Mouse (Mus musculus): ENCODE results near the gene Fam210b.

The Fam210b gene

DNA sequence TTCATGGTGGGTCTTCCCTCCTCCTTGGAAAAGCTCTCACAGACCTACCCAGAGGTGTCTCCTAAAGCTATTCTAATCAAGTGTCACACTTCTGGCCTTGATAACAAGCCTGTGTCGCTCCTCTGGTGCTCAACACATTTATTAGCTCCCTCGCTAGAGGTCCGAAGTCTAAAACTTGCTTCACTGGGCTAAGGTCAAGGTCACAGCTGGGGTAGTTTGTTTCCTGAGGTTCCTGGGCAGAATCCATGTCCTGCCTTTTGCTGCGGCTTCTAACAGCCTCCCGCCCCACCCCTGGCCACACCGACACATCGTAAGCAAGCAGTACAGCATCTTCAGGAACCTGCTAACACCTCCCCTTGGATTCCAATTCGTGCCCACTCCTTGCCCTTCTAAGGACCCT lies 5.4 kb downstream of the Fam210b start:
- no peak for DNase-seq (ENCODE audit: low read depth)

DNA sequence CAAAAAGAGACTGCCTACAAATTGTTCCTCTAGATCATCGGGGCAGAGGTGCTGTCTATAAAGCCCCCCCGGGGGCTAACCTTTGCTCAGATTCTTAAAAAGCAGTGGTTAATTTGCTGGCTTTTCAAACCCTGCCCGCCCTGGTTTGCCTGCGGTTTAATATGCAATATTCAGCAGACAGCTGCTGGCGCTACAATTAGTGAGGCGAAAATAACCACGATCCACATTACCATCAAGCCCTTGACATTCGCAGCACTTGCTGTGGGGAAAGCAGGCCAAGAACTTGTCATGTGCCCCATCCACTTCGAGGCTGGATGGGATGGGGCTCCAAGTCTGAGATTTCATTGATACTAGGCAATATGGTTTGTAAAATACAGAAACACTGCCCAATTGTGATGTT lies 7.9 kb downstream of the Fam210b start:
- no peak for DNase-seq (ENCODE audit: low read depth)

DNA sequence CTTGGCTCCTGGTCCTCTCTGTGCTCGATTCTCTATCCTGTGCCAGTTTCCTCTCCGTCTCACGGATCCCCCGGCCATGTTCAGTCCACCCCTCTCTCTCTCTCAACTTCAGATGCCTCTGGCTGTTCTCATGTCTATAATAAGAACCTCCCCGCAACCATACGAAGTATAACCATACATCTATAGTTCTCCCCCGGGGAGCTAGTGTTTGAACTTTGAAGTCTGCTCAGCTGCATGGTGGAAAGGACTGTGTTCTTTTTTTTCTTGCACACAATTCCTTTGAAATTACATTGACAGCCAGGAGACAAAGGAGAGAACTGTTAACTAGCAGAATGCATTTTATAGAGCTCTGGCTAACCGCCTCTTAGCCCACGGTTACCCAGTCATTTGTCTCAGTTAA lies 9.4 kb downstream of the Fam210b start:
- no peak for DNase-seq (ENCODE audit: low read depth)

DNA sequence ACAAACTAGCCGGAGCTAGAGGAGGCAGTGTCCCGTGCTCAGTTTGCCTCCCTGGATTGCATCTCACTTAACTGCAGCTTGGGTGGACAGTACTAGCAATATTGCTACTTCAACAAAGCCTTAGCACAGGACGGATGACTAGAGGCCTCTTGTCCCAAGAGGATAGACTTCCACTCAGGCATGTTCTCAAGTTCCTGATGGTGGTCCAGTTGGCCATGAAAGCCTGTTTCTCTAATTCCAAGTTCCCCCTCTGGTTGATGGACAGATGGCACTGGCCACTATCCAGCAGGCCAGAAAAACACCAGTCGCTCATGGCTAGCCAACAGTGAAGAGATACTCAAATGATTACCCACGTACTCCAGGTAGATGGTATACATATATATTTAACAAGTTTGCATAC lies 10.5 kb downstream of the Fam210b start:
- no peak for DNase-seq (ENCODE audit: low read depth)

DNA sequence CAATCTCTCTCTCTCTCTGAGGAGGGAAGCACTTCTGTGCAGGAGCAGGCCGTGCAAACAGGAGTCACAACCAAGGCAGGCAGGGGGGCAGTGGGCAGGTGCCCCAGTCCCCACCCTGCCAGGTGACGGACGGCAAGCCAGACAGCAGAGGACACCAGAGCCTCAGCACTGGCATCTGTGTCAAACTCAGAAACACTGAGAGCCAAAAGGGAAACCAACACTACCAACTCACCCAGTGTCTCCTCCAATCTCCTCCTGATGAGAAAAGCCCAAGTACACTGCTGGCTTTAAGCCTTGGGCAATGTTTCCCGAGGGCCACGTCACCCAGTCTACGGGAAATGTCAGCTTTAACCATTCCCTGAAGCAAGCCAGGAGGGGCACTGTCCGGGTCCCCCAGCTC lies 17.8 kb downstream of the Fam210b start:
- no peak for DNase-seq (ENCODE audit: low read depth)

DNA sequence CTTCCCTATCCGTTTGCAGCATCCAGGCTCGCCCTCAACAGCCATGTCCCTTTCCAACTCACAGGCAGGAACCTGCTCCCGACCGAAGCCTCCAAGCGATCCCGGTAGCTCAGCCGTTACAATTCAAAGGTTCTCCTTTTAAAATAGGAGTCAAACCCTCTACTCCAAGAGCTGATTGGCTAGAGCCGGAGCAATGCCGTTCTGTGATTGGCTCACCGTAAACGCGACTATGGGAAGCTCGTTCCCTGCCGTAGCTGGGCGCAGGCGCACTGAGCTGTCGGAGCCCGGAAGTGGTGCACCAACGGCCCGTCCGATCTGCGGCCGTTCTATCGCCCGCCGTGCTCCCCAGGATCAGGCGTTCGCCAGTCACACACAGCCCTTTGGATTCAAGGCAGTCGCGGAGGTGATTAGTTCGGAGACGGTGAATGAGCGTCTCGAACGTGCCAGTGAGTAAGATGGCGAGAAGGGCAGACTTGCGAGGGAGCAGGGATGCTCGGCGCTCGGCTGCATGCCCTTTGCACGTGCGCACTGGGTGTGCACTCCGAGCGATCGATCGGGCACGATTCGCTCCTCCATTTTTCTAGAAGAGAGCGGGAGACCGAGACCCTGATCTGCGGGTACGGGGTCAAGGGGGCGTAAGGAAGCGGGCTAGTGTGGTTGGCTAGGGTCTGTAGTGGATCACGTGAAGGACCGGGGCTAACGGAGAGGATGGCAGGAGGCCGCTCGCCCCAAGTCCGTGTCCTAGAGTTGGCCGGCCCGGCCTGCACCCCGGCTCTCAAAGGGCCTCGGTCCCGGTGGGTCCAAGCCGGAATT lies 25.3 kb downstream of the Fam210b start, which contains the start of the genes Aurka and Cstf1:
Aurka (minus strand) TSS at position 125 of the 813 bp plus-strand sequence.
Cstf1 (plus strand) TSS at position 271 of the 813 bp plus-strand sequence.
- peak; percentile 98 for DNase-seq (ENCODE audit: low read depth)

DNA sequence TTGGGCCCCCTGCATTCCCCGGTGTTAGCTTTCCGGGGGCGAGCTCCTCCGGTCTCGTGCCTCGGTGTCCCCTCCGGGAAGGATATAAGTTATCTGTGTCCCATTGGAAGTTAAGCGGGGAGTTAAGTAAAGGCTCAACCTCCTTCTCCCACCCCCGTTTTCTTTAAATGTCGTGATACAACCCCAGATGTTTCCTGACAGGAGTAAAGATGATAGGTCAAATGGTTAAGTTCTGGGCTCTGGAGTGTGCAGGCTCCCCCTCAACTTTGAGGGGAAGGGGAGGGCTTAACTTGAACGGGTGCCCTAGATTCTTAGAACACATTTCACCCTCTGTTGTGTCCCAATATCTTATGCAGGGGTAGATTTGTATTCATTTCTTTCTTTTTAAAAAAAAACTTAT lies 25.9 kb downstream of the Fam210b start:
- peak; percentile 41 for DNase-seq (ENCODE audit: low read depth)

DNA sequence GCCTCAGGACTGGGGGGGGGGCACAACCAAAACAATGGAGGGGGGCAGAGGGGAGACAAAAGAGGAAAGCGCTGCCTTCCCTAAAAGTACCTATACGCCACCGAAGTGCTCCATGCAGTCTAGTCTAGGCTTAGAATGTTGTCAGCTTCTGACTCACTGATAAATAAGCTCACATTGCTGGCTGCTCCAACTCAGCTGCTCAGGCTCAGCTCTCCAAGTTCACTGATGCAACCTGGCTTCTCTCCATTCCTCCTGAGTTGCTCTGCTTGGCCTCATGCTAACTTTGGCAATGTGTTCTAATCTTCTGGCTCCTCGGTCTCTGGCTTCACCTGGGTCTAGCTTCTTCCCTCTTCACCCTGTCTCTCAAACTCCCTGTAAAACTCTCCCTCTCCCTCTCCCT lies 31.2 kb downstream of the Fam210b start:
- DNase-seq (ENCODE audit: low read depth), result no peak

DNA sequence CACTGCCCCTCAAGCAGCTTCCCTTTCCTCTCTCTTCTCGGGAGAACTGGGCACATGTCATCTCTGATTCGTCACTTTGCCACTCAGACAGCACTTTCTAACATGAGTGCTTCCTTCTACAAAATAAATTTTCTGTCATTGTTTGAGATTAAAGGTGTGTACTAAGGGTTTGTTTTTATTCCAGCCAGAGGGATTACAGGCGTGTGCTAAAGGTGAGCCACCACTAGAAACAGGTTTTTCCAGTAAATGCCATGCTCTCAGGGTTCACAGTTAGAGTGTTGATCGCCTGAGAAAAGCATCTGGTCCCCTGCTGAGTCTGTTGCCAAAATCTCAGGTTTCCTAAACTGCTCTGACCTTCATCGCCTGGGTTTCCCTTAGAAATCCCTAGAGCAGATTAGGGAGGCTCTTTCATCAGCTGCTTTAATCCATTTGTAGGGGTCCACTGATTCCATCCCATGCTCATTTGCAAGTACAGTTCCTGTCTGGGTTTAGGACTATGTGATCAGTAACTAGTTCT lies 31.7 kb downstream of the Fam210b start:
- DNase-seq (ENCODE audit: low read depth), result no peak

DNA sequence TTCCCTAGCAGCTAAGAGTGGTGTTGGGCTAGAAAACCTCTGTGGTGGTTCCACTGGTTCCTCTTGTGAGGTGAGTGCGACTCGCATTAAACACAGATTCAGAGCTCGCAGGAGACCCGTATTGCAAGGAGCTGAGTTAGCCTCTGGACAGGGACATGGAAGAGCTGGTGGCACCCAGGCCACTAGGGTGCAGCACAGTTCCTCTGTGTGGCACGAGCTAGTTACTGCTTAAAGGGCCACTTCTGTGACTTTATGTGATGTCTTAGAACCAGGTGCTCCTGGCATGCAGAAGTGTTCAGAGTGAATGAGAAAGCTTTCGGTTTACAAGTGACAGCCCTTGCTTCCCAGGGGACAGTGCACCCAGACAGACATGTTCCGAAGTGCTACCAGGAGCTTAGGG lies 33.0 kb downstream of the Fam210b start:
- peak; percentile 69 for DNase-seq (ENCODE audit: low read depth)

DNA sequence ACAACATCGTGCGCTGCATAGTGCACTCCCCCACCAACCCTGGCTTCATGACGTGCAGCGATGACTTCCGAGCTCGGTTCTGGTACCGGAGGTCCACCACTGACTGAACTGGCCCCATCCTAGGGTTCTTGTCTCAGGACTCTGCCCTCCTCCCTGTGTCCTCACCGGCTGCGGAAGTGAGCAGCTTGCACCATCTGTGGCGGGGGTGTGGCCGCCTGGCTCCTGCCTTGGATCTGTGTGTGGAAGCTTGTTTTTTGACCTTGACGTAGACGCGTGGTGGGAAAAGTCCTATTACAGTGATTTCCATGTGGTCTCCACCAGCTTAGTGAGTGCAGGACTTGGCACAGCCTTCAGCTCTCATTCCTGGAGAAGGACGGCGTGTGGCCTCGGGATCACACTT lies 35.1 kb downstream of the Fam210b start:
- no peak for DNase-seq (ENCODE audit: low read depth)

DNA sequence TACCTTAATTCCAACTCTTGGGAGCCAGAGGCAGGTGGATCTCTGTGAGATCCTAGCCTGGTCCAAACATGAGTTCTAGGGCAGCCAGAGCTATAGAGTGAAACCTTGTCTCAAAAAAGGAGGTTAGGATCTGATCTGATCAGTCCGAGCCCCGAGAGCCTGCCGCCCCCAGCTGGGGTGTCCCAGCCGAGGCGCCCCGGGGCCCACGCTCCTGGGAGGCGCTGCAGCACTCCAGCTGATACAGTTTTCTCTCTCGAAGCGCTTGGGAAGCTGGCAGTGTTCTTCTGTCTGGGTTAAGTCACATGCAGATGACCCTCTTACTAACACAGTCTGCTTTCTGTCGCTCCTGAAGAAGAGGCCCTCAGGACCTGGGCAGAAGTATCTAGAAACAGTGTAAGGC lies 36.0 kb downstream of the Fam210b start:
- DNase-seq (ENCODE audit: low read depth), result no peak

DNA sequence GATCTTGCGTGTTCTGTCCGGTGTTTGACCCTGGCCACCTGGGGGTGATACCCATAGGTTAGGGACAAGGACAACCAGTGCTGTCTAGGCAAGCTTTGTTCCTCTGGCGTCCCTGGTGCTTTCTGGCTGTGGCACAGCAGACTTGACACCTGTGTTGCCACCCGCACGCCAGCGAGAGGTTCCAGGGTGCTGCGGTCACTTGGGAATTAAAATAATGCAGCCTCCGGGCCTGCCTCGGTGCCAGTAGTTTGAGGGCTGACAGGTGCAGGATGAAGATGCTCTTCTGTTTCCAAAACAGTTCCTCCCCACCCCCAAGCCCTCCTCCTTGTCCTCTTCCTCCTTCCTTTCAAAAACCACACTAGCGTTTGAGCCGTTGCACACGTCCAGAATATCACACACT lies 36.5 kb downstream of the Fam210b start:
- no peak for DNase-seq (ENCODE audit: low read depth)

DNA sequence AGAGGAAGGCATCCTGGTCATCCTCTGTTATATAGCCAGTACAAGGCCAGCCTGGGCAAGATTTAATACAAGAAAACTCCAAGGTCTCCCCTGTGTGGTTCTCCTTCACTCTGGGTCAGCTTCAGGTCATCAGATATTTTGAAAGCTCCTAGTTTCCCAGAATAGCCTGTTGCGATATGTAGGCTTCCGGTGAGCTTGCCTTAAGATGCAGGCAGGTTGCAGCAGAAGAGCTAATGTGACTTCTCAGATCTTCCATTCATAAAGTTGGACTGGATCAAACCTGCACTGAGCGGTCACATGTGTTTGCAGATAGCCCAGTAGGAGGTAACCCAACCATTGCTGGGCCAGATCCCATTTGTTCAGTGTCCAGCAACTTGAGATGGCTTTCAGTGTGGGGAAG lies 39.4 kb downstream of the Fam210b start:
- DNase-seq (ENCODE audit: low read depth), result peak; percentile 17

DNA sequence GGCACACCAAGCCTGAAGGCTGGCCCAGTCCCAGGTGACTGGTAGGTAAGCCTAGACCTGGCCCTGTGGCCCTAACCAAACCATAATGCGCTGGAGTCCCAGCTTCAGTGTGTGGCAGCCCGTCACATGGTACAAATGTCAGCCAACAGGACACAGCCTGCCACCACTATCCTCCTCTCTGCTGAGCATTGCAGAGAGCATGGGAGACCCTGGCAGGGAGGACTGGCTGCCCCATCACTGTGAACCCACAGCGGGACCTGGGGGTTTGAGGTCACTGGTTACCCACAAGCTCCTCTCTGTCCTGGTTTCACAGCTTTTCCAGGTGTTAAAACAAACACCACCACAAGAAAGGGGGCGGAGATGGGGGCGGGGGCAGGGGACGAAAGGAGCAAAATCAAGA lies 45.0 kb downstream of the Fam210b start:
- DNase-seq (ENCODE audit: low read depth), result no peak

DNA sequence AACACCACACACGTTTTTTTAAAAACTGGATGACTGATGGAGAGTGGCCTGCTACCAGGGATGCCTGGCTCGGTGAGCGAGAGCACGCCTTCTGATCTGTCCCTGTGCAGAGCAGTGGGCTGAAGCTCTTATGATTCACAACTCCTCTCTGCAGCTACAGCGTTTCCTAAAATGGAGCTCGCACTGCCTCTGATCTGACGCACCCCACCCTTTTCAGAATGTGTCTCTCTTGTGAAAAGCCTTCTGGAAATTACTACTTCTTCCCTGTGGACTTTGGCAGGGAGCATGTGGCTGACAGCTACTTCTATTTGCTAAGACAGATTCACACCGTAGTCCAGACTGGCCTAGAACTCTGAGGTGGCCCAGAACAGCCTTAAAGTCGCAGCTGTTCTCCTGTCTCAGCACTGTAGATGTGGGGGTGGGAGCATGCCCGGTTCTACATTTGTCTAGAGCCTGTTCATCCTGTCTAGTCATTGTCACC lies 46.7 kb downstream of the Fam210b start:
- no peak for DNase-seq (ENCODE audit: low read depth)

DNA sequence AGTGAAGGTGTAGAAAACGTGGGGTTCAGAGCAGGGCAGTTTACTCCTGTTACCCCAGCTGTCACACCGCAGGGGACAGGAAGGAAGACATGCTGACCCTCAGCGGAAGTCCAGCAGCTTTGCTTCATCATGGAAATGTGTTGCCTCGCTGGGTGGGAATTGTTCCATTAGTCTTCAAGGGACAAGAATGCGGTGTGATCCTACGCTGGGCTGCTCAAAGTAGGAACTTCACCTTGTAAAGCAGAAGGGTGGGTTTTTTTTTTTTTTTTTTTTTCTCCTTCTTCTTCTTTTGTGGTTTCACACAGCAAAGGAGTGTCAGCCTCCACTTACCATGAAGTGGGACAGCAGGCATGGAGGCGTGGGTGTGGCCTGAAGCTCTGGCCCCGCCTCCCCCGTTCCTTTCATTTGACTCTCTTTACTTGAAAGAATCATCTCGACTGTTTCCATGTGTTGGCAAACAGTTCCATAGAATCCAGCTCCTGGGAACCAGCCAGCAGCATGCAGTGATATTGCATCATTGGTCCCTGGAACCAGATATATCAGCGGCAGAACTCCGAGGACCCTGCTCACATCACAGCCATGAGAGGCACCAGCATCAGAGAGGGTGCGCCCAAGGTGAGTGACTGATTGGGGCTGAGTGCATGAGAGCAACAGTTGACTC lies 48.2 kb downstream of the Fam210b start, which contains the start of gene Cass4:
Cass4 (plus strand) TSS at position 404 of the 661 bp plus-strand sequence.
- DNase-seq (ENCODE audit: low read depth), result peak; percentile 53

DNA sequence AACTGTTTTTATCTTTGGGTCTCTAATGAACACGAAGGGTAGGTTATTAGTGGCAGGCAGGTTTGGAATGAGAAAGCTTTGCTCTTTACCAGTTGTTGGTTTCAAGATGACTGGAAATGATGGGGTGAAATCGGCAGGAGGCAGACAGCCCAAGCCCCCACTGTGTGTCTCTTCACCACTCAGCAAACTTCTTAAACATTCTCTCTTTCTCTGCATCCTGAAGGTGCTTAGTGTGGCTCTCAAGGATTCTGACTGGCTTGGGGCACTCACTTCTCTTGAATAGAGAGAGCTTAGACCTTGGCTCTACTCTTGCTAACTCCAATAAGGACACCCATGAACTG lies 48.7 kb downstream of the Fam210b start:
- no peak for DNase-seq (ENCODE audit: low read depth)

DNA sequence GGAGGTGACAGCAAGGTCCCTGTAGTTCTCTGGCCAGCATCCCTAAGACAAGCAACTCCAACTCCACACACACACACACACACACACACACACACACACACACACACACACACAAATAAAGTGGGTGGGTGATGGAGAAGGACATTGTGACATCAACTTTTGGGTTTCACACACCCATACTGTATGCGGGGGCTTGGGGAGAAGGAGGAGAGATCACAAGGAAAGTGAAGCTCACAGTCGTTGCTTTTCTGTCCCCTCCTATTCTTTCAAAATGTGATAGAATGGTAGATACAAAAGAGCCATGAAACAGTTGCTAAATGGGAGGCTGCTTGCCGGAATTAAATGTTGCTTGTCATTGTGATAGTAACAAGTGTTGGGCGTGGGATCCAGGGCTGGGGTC lies 49.3 kb downstream of the Fam210b start:
- no peak for DNase-seq (ENCODE audit: low read depth)

DNA sequence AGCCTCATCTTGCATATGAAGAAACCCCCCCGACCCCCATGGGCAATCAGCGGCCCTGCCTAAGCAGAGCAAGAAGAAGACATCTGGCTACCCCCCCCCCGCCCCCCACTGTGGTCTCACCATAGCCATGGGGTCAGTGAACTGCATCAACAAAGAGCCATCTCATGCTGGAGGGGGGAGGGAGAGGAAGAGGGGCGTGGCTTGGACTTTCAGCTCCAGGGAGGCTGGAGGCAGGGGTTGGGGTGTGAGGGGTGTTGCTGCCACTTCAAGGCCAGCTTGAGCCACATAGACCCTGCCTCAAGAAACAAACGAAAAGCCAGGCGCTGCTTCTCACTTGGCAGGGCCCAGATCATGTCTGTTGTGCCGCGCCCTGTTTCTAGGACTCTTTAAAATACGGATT lies 50.6 kb downstream of the Fam210b start:
- no peak for DNase-seq (ENCODE audit: low read depth)

DNA sequence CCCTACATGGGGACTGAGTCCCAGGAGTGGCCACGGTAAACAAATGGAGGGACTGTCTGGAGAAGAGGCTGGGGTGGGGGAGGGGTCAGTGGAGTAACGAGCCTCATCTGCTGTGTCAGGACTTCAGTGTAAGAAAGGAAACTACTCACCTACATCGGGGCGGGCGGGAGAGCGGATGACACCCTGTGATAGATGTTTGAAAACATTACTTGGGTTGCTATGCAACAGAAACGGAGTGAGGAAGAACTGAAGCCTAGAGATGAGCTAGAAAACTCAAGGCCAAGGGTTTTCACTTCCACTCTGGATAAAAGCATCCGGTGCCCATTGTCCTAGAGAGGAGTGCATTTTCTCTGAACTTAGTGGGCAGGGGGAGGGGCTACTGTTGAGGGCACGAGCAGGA lies 54.5 kb downstream of the Fam210b start:
- no peak for DNase-seq (ENCODE audit: low read depth)

DNA sequence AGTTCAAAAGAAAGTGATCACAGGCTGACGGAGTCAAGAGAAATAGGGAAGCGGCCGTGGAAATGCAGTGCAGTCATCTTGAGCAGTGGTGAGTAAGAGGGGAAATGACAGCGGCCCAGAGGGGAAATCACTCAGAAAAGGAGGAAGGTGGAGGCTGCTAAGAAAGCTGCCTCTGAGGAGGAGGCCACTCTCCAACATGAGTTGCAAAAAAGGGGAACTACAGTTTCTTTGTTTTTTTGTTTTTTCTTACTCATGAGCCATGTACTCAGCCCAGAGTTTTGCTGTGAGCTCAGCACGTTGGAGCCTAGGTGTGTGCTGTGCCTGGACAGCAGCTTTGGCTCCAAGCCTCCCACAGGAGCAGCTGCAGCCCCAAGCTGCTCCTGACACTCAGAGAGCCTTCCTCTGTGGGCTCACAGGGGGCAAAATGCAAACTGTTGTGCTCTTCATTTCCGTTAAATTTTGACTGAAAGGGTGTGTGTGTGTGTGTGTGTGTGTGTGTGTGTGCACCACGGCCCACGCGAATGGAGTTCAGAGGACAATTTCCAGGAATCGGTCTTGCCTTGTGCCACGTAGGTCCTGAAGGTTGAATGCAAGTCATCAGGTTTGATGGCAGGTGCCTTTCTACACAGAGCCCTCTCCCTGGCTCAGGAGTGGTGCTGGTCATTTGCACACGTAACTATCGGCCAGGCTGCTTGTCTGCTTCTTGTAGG lies 55.9 kb downstream of the Fam210b start:
- peak; percentile 96 for DNase-seq (ENCODE audit: low read depth)

DNA sequence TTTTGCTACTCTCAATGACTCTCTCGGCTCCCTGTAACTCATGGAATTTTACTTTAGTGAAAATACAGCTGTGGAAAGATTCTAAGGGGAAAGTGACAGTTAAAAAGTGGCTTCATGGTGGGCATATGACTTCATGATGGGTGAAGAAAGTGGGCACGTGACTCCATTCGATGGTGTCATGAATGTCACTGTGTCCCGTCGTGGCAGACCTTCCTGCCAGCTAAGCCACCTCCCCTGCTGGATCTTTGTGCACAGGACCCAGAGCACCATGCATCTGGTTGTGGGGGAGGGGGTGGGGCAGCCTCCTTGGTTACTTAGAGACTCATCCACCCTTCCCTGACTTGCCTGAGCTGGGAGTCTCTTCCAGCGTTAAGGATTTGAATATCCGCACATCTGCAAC lies 58.9 kb downstream of the Fam210b start:
- no peak for DNase-seq (ENCODE audit: low read depth)

Data from 416B (cell line).